Mouse (Mus musculus) T-cell, adult 2 months (primary cell): ENCODE data around the gene Dap.

Source experiments
- DNase-seq: peaks from one replicate; pipeline ENCODE4 v3.0.0; 2022; ENCODE audit warnings: low spot score

Gene Dap

GRCm38 (mm10) chr15:31237898-31238297 is 13.8 kb downstream of the Dap start:
- no peak for DNase-seq

GRCm38 (mm10) chr15:31238611-31239010 is 14.5 kb downstream of the Dap start:
- no peak for DNase-seq

- DNase-seq: no peak
Measured at GRCm38 (mm10) chr15:31239713-31240112, 15.6 kb downstream of the Dap start.

GRCm38 (mm10) chr15:31240181-31240580 is 16.1 kb downstream of the Dap start:
- no peak for DNase-seq

GRCm38 (mm10) chr15:31243260-31243659 is 19.1 kb downstream of the Dap start:
- DNase-seq: no peak

- DNase-seq: no peak
Measured at GRCm38 (mm10) chr15:31244696-31245445, 20.8 kb downstream of the Dap start.

- DNase-seq: no peak
Measured at GRCm38 (mm10) chr15:31245934-31246333, 21.8 kb downstream of the Dap start.

- DNase-seq: no peak
Measured at GRCm38 (mm10) chr15:31247035-31247434, 22.9 kb downstream of the Dap start.

GRCm38 (mm10) chr15:31248882-31249281 is 24.8 kb downstream of the Dap start:
- no peak for DNase-seq

GRCm38 (mm10) chr15:31250027-31250426 is 25.9 kb downstream of the Dap start:
- DNase-seq: no peak

GRCm38 (mm10) chr15:31250676-31251075 is 26.6 kb downstream of the Dap start:
- no peak for DNase-seq

- no peak for DNase-seq
Measured at GRCm38 (mm10) chr15:31251189-31251588, 27.1 kb downstream of the Dap start.

- DNase-seq: no peak
Measured at GRCm38 (mm10) chr15:31252590-31253311, 28.6 kb downstream of the Dap start.

- no peak for DNase-seq
Measured at GRCm38 (mm10) chr15:31253380-31253779, 29.3 kb downstream of the Dap start.

- no peak for DNase-seq
Measured at GRCm38 (mm10) chr15:31253963-31254362, 29.8 kb downstream of the Dap start.

GRCm38 (mm10) chr15:31254939-31255535 is 30.9 kb downstream of the Dap start:
- no peak for DNase-seq

GRCm38 (mm10) chr15:31255762-31256161 is 31.6 kb downstream of the Dap start:
- no peak for DNase-seq

- no peak for DNase-seq
Measured at GRCm38 (mm10) chr15:31257329-31257728, 33.2 kb downstream of the Dap start.

- no peak for DNase-seq
Measured at GRCm38 (mm10) chr15:31258029-31258692, 34.0 kb downstream of the Dap start.

GRCm38 (mm10) chr15:31258693-31259439 is 34.8 kb downstream of the Dap start:
- DNase-seq: no peak

GRCm38 (mm10) chr15:31261094-31261493 is 37.0 kb downstream of the Dap start:
- no peak for DNase-seq

- no peak for DNase-seq
Measured at GRCm38 (mm10) chr15:31262361-31262760, 38.2 kb downstream of the Dap start.
